Mouse (Mus musculus): ENCODE data around the gene Borcs5. TPM values are rescaled to one million over a fixed set of nuclear protein-coding genes. Genes with fewer than 3 reads are reported as not detected.

The Borcs5 gene
- polyA plus RNA-seq, 1 experiment from 2014 or later = 16.2 TPM

DNA sequence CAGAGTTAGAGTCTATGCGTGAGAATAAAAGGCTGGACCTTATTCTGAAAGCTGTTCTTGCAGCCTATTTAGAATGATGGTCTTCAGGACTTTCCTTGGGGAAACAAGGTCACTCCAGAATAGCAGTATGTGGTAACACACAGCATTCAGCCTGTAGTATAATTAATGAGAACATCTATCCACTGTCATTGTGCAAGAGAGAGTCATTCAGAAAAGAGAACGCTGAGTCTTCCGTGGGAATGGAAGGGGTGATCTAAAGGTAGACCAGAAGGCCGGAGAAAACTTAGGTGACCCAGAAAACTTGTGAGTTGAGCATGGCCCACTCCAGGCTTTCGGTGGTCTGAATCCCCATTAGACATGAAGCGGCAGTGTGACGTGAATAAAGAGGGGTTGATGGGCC lies 62.9 kb downstream of the Borcs5 start:
- no peak for ATAC-seq (ENCODE audit: low FRiP score, low TSS enrichment)
- WGBS = 94% methylated on average over 7 of the region's 7 CpGs
- Histone ChIP-seq H3K27me3 (ENCODE audit: insufficient read depth, low read length) (no peaks in the 10 kb centered on the region), H3K36me3 (ENCODE audit: insufficient read depth, low read length) (no peaks in the 10 kb centered on the region), H3K4me3 (ENCODE audit: low read length) (no peak overlapping the region), H3K9ac (replicated peaks; ENCODE audit: low read length) (no peak overlapping the region), H3K27ac (ENCODE audit: low read length) (no peak overlapping the region), H3K4me1 (ENCODE audit: insufficient read depth, low read length) (no peaks in the 10 kb centered on the region), H3K4me2 (replicated peaks; ENCODE audit: low read depth, low read length) (no peak overlapping the region), H3K9me3 (ENCODE audit: low read length) (no peaks in the 10 kb centered on the region)

DNA sequence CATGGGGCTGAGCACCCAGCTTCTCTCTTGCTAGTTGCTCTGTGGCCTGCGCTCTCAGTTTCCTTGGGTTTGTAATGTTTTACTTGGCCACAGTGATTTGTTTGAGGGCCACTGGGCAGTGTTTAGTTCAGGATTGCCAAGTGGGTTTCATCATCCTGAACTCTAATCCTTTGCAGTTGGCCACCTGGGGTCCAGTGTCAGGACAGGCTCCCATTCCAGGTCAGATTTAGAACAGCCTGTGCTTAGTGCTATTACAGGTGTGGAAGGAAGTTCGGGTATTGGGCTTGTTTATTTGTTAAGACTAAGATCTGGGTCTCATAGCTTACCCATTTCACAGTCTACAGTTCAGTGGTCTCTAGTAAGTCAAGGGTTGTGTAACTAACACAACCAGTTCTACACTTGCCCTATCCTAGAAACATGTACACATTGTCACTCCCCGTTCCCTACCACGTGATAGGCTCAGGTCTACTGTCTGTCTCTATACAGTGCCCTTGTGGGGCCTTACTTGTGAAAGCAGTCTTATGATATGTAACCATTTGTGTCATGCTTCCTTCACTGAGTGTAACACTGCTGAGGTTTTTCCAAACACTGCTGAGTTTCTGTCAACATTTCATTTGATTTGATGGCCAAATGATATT lies 63.9 kb downstream of the Borcs5 start:
- H3K27ac ChIP-seq (ENCODE audit: low read length) = no peak overlapping the region
- ATAC-seq (ENCODE audit: low FRiP score, low TSS enrichment) = no peak
- H3K36me3 ChIP-seq (ENCODE audit: insufficient read depth, low read length) = no peaks in the 10 kb centered on the region
- 96% methylated on average over 4 of the region's 4 CpGs for WGBS
- no peak overlapping the region for H3K4me2 ChIP-seq (replicated peaks; ENCODE audit: low read depth, low read length)
- no peak overlapping the region for H3K9ac ChIP-seq (replicated peaks; ENCODE audit: low read length)
- H3K4me1 ChIP-seq (ENCODE audit: insufficient read depth, low read length) = no peaks in the 10 kb centered on the region
- no peak overlapping the region for H3K4me3 ChIP-seq (ENCODE audit: low read length)
- no peaks in the 10 kb centered on the region for H3K9me3 ChIP-seq (ENCODE audit: low read length)
- no peaks in the 10 kb centered on the region for H3K27me3 ChIP-seq (ENCODE audit: insufficient read depth, low read length)

- H3K4me3 ChIP-seq (ENCODE audit: low read length) = no peak overlapping the region
- no peaks in the 10 kb centered on the region for H3K27me3 ChIP-seq (ENCODE audit: insufficient read depth, low read length)
- H3K4me2 ChIP-seq (replicated peaks; ENCODE audit: low read depth, low read length) = no peak overlapping the region
- 72% methylated on average over 4 of the region's 4 CpGs for WGBS
- H3K9me3 ChIP-seq (ENCODE audit: low read length) = no peaks in the 10 kb centered on the region
- H3K36me3 ChIP-seq (ENCODE audit: insufficient read depth, low read length) = no peaks in the 10 kb centered on the region
- no peak overlapping the region for H3K27ac ChIP-seq (ENCODE audit: low read length)
- H3K4me1 ChIP-seq (ENCODE audit: insufficient read depth, low read length) = no peaks in the 10 kb centered on the region
- no peak overlapping the region for H3K9ac ChIP-seq (replicated peaks; ENCODE audit: low read length)
- ATAC-seq (ENCODE audit: low FRiP score, low TSS enrichment) = no peak
These were observed 67.2 kb downstream of the Borcs5 start for GRCm38 (mm10) chr6:134706467-134706866.

- ATAC-seq (ENCODE audit: low FRiP score, low TSS enrichment) = no peak
- Histone ChIP-seq H3K4me2 (replicated peaks; ENCODE audit: low read depth, low read length) (no peak overlapping the region), H3K4me1 (ENCODE audit: insufficient read depth, low read length) (peaks cover 7% of the 10 kb centered on the region; the same call in 1 of the 2 replicates)
These were observed 70.7 kb downstream of the Borcs5 start for GRCm38 (mm10) chr6:134710020-134710419.

GRCm38 (mm10) chr6:134713321-134713720 lies 74.0 kb downstream of the Borcs5 start:
- Histone ChIP-seq H3K9ac (replicated peaks; ENCODE audit: low read length) (no peak overlapping the region), H3K27me3 (ENCODE audit: insufficient read depth, low read length) (no peaks in the 10 kb centered on the region), H3K4me1 (ENCODE audit: insufficient read depth, low read length) (peaks cover 7% of the 10 kb centered on the region; the same call in 1 of the 2 replicates), H3K36me3 (ENCODE audit: insufficient read depth, low read length) (peaks cover 6% of the 10 kb centered on the region), H3K4me3 (ENCODE audit: low read length) (no peak overlapping the region), H3K9me3 (ENCODE audit: low read length) (no peaks in the 10 kb centered on the region), H3K4me2 (replicated peaks; ENCODE audit: low read depth, low read length) (no peak overlapping the region), H3K27ac (ENCODE audit: low read length) (peak overlapping the region; percentile 20; the same call in 1 of the 2 replicates)
- WGBS = 48% methylated on average over 3 of the region's 3 CpGs
- no peak for ATAC-seq (ENCODE audit: low FRiP score, low TSS enrichment)

More at GRCm38 (mm10) chr6:134710020-134710419, 70.7 kb downstream of the Borcs5 start:
- no peaks in the 10 kb centered on the region for H3K27me3 ChIP-seq (ENCODE audit: insufficient read depth, low read length)
- no peaks in the 10 kb centered on the region for H3K36me3 ChIP-seq (ENCODE audit: insufficient read depth, low read length)
- no peak overlapping the region for H3K9ac ChIP-seq (replicated peaks; ENCODE audit: low read length)
- no peaks in the 10 kb centered on the region for H3K9me3 ChIP-seq (ENCODE audit: low read length)
- H3K4me3 ChIP-seq (ENCODE audit: low read length) = no peak overlapping the region
- no peak overlapping the region for H3K27ac ChIP-seq (ENCODE audit: low read length)
- 88% methylated on average over 15 of the region's 15 CpGs for WGBS

DNA sequence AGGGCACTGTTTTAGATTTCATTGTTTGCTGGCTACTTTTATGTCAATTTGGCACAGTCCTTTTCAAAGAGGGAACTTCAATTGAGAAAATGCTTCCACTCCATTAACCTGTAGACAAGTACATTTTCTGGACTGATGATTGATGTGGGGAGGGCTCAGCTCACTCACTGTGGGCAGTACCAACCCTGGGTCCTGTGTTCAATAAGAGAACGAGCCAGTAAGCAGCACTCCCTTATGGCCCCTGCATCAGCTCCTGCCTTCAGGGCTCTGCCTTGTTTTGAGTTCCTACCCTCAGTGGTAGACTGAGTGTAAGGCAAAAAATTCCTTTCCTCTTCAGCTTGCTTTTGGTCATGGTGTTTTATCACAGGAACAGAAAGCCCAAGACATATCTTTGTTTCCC lies 74.6 kb downstream of the Borcs5 start:
- Histone ChIP-seq H3K9ac (replicated peaks; ENCODE audit: low read length) (no peak overlapping the region), H3K27ac (ENCODE audit: low read length) (no peak overlapping the region), H3K4me1 (ENCODE audit: insufficient read depth, low read length) (peaks cover 7% of the 10 kb centered on the region; the same call in 1 of the 2 replicates), H3K9me3 (ENCODE audit: low read length) (no peaks in the 10 kb centered on the region), H3K4me3 (ENCODE audit: low read length) (no peak overlapping the region), H3K27me3 (ENCODE audit: insufficient read depth, low read length) (no peaks in the 10 kb centered on the region), H3K4me2 (replicated peaks; ENCODE audit: low read depth, low read length) (no peak overlapping the region), H3K36me3 (ENCODE audit: insufficient read depth, low read length) (peaks cover 12% of the 10 kb centered on the region)
- ATAC-seq (ENCODE audit: low FRiP score, low TSS enrichment) = no peak
- 17% methylated on average over 1 of the region's 1 CpGs for WGBS

GRCm38 (mm10) chr6:134716168-134716587 lies 76.9 kb downstream of the Borcs5 start:
- Histone ChIP-seq H3K36me3 (ENCODE audit: insufficient read depth, low read length) (peaks cover 21% of the 10 kb centered on the region), H3K9me3 (ENCODE audit: low read length) (no peaks in the 10 kb centered on the region)
- WGBS = 81% methylated on average over 6 of the region's 6 CpGs

DNA sequence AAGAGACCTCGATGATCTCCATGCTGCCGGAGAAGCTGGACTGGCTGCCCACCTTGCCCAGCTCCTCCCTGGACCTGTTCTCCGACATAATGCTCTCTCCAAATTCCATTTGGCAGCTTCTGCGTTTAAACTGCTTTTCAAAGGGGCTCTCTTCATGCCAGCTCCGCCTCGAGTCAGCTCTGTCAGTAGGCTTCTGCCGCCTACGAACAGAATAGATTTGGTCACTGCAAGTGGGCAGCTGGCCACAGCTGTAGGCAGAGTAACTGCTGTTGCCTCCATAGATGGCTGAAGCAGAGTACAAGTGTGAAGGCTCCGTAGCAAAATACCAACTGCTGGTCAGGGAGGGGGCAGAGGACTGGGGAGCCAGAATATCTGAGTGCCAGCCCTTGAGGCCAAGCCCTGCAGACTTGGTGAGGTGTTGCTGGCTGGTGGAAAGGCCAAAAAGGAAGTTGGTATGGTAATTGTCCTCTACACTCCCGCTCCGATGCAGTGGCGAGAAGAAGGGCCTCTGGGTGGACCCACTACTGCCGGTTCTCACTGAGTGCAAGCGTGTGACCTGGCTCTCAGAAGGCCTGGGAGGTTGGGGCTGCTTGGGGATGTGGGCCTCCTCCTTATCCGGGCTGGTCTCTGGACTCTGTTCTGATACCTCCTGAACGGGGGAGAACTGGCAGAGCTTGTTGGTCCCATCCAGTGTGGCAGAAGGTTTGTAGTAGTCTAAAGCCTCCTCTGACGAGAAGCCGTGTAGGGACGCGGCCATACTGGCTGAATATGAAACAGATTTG lies 78.8 kb downstream of the Borcs5 start:
- H3K36me3 ChIP-seq (ENCODE audit: insufficient read depth, low read length) = peaks cover 21% of the 10 kb centered on the region
- peaks cover 7% of the 10 kb centered on the region; the same call in 1 of the 2 replicates for H3K4me1 ChIP-seq (ENCODE audit: insufficient read depth, low read length)
- H3K4me3 ChIP-seq (ENCODE audit: low read length) = no peak overlapping the region
- no peak overlapping the region for H3K27ac ChIP-seq (ENCODE audit: low read length)
- H3K9ac ChIP-seq (replicated peaks; ENCODE audit: low read length) = no peak overlapping the region
- ATAC-seq (ENCODE audit: low FRiP score, low TSS enrichment) = no peak
- no peaks in the 10 kb centered on the region for H3K27me3 ChIP-seq (ENCODE audit: insufficient read depth, low read length)
- WGBS = 92% methylated on average over 20 of the region's 20 CpGs
- H3K4me2 ChIP-seq (replicated peaks; ENCODE audit: low read depth, low read length) = no peak overlapping the region
- no peaks in the 10 kb centered on the region for H3K9me3 ChIP-seq (ENCODE audit: low read length)

More at GRCm38 (mm10) chr6:134716168-134716587, 76.9 kb downstream of the Borcs5 start:
- Histone ChIP-seq H3K27ac (ENCODE audit: low read length) (no peak overlapping the region), H3K4me3 (ENCODE audit: low read length) (no peak overlapping the region), H3K4me1 (ENCODE audit: insufficient read depth, low read length) (peaks cover 7% of the 10 kb centered on the region; the same call in 1 of the 2 replicates), H3K9ac (replicated peaks; ENCODE audit: low read length) (no peak overlapping the region), H3K4me2 (replicated peaks; ENCODE audit: low read depth, low read length) (no peak overlapping the region), H3K27me3 (ENCODE audit: insufficient read depth, low read length) (no peaks in the 10 kb centered on the region)
- no peak for ATAC-seq (ENCODE audit: low FRiP score, low TSS enrichment)

DNA sequence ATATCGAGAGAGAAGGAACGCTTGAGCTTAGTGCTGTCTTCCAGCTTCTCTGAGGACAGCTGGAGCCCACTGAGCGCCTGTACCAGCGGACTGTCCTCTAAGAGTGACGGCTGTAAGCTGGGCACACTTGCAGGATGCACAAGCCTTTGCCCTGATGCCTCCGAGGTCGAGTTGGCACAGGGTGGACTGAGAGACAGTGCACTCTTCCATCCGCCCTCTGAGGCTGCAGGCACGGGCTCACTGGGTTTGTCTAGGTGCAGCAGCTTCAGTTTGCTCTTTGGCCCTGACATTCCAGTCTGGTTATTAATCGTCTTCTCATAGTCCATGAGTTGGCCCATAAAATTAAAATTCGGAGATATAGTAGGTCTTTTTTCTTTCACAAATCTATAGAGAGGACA lies 79.4 kb downstream of the Borcs5 start:
- H3K9me3 ChIP-seq (ENCODE audit: low read length) = no peaks in the 10 kb centered on the region
- no peaks in the 10 kb centered on the region for H3K27me3 ChIP-seq (ENCODE audit: insufficient read depth, low read length)
- H3K4me3 ChIP-seq (ENCODE audit: low read length) = no peak overlapping the region
- ATAC-seq (ENCODE audit: low FRiP score, low TSS enrichment) = peak; percentile 47; the same call in 1 of the 2 replicates
- H3K36me3 ChIP-seq (ENCODE audit: insufficient read depth, low read length) = peaks cover 21% of the 10 kb centered on the region
- H3K27ac ChIP-seq (ENCODE audit: low read length) = no peak overlapping the region
- H3K4me1 ChIP-seq (ENCODE audit: insufficient read depth, low read length) = 0 out of 2 replicates have a peak, but pooled peaks cover 3% of the 10 kb centered on the region
- 87% methylated on average over 11 of the region's 11 CpGs for WGBS
- H3K4me2 ChIP-seq (replicated peaks; ENCODE audit: low read depth, low read length) = no peak overlapping the region
- no peak overlapping the region for H3K9ac ChIP-seq (replicated peaks; ENCODE audit: low read length)

GRCm38 (mm10) chr6:134719156-134719555 lies 79.8 kb downstream of the Borcs5 start:
- H3K9ac ChIP-seq (replicated peaks; ENCODE audit: low read length) = no peak overlapping the region
- no peak overlapping the region for H3K27ac ChIP-seq (ENCODE audit: low read length)
- H3K36me3 ChIP-seq (ENCODE audit: insufficient read depth, low read length) = peaks cover 25% of the 10 kb centered on the region
- H3K4me3 ChIP-seq (ENCODE audit: low read length) = no peak overlapping the region
- no peaks in the 10 kb centered on the region for H3K9me3 ChIP-seq (ENCODE audit: low read length)
- no peak overlapping the region for H3K4me2 ChIP-seq (replicated peaks; ENCODE audit: low read depth, low read length)
- WGBS = 85% methylated on average over 5 of the region's 5 CpGs
- no peak for ATAC-seq (ENCODE audit: low FRiP score, low TSS enrichment)
- H3K4me1 ChIP-seq (ENCODE audit: insufficient read depth, low read length) = no peaks in the 10 kb centered on the region
- H3K27me3 ChIP-seq (ENCODE audit: insufficient read depth, low read length) = no peaks in the 10 kb centered on the region

All from kidney, embryonic 16.5 days (tissue).